Mouse (Mus musculus): Measurements from ENCODE around the gene Nr4a3.

The Nr4a3 gene

DNA sequence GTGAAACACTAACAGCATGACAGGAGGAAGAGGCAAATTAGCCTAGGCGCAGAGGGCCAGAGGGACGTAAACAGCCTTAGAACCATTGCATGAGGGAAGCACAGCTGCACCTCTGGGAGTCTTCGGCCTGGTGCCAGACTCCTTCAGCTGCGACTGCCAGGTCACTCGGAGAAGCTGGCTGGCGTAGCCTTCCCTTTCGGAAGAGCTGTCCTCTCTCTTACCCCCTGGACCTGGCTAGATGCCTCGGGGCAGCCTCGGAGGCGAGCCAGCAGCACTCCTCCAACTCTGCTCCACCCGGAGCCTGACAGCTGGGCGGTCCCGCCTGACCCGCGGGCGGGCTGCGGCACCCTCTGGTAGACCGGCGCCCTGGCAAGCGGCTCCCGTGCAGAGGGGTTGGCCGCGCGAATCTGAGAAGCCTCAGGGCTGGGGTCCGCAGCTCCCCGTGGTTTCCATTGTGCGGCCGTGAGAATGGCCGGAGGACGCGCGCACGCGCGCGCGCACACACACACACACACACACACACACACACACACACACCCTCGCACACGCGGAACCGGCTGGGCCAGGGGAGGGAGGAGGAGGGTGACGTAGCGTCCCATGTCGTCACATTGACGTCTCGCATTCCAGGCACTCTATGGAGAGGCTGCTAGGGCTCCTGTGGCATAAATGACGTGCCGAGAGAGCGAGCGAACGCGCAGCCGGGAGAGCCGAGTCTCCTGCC is at the start of gene Nr4a3:
TSS of gene Nr4a3 (plus strand) at position 663 of the 721 bp plus-strand sequence.
- DNase-seq = peak; percentile 89

DNA sequence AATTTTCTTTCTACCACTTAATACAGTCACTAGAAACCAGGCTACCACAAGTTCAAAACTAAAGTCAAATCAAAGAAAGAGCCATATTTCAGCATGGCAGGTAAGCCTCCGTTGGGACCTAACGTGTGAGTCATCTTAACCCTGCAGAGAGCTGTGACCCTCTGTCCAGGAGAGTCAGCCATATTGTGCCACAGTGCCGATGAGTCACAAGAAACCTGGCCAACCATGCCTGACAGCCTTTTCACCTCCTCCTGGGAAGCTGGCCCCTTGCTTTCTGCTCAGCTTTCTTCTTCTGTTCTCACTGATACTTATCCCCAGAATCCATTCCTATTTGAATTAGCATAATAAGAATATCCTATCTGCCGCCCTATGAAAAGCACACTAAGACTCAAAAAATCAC is 42.0 kb upstream of the Nr4a3 start:
- DNase-seq = peak; percentile 49

DNA sequence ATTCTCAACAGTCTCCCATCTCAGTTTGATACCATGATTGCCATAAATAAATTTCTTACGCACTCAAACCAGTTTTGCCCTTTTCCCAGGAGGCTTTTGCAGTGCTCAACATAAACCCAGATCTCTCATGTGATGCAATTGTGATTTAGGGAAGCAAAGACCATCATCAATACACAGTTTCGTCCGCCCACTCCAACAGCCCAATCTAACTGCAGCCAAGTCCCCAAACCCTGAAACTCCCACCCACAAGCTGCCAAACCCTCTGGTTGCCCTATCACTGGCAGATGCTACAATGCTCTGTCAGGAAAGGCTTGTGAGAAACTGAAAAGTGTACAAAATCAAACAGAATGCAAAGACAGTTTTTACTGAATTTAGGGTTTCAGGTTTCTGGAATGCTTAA is 41.5 kb upstream of the Nr4a3 start:
- no peak for DNase-seq

DNA sequence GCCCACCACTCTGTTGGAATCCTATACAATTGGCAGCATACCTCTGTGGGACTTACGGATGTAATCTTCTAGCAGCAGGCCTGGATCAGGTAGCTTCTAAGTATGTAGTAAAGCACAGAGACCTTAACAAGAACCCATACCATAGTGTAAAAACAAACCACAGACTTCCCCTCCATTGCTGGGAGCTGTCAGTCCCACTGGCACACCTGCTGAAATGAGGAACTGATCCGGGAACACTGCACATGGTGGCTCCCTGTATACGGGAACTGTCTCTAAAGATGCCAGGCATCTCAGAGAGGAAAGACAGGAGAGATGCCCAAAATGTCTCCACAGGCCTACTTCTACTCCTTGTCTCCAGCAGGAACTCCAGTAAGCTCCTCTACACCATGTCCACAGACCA is 38.6 kb upstream of the Nr4a3 start:
- no peak for DNase-seq

- no peak for DNase-seq
These were observed 32.7 kb upstream of the Nr4a3 start for GRCm38 (mm10) chr4:48012209-48012608.

DNA sequence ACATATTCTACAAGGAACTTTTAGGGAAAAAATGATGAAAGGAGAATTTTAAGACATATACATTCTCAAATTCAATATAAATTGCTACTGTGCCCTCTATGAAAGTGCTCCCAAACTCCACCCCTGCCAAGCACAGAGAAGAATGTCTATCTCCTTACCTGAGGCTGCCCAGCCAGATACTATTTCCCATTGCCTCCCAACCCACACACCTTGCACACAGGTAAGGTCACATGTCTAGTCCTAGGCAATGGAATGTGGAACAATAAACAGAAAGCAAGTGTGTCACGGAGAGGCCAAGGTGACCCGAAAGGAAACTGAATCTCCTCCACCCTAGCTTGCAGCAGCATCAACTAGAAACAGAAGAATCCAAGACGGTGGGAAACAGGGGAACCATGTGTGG is 22.0 kb upstream of the Nr4a3 start:
- no peak for DNase-seq

- DNase-seq = no peak
These were observed 15.3 kb upstream of the Nr4a3 start for GRCm38 (mm10) chr4:48029652-48030051.

GRCm38 (mm10) chr4:48034287-48034686 is 10.7 kb upstream of the Nr4a3 start:
- DNase-seq = no peak

GRCm38 (mm10) chr4:48037646-48038045 is 7.3 kb upstream of the Nr4a3 start:
- DNase-seq = no peak

DNA sequence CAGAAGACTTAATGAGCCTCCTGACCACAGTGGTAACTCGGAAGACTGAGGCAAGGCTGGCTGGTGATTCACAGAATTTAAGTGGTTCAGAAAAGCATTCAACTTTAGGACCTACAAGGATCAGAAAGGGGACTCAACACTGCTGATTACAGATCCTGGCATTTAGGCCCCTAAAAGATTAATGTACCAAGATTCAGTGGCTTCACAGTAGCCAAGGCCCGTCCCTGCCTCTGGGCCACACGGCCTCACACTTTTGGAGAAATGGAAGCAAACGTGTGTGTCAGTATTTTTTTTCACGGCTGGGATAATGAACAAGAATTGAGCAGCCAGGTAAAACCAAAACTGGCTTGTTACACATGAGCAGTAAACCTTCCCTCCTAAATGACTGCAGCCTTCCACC is 6.1 kb upstream of the Nr4a3 start:
- no peak for DNase-seq

- no peak for DNase-seq
These were observed 5.2 kb upstream of the Nr4a3 start for GRCm38 (mm10) chr4:48039736-48040135.

GRCm38 (mm10) chr4:48042466-48042785 is 2.5 kb upstream of the Nr4a3 start:
- no peak for DNase-seq

GRCm38 (mm10) chr4:48042786-48043701 is 1.9 kb upstream of the Nr4a3 start:
- DNase-seq = peak; percentile 97

DNA sequence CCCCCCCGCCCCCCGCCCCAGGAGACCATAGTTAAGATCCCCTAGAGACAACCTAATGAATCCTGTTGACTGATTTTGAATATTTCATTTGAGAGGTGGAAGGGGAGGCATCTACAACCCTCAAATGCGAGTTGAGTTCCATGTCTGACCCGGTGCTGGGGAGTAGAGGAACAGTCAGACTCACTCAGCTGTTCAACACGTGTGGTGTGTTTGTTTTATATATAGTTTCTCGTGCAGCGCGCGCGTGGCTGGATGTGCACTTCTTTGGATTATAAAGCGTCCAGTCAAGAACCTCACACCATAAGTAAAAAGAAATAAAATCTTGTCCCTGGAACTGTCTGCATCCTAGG is 837 bp upstream of the Nr4a3 start:
- no peak for DNase-seq

DNA sequence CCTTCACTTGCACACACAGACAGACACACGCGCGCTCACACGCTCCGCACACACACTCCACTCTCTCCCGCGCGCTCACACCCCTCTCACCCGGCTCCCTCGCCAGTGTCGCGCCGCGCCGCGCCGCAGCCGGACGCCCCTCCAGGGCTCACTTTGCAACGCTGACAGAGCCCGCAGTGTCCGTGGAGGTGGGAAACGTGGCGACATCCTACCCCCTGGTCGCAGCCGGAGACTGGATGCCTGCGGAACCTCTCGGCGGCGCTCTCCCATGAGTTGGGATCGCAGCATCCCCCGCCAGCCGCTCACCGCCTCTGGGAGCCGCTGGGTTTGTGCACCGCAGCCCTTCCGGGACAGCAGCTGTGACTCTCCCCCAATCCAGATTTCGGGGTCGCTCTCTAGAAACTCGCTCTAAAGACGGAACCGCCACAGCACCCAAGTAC is 348 bp downstream of the Nr4a3 start:
- DNase-seq = no peak

DNA sequence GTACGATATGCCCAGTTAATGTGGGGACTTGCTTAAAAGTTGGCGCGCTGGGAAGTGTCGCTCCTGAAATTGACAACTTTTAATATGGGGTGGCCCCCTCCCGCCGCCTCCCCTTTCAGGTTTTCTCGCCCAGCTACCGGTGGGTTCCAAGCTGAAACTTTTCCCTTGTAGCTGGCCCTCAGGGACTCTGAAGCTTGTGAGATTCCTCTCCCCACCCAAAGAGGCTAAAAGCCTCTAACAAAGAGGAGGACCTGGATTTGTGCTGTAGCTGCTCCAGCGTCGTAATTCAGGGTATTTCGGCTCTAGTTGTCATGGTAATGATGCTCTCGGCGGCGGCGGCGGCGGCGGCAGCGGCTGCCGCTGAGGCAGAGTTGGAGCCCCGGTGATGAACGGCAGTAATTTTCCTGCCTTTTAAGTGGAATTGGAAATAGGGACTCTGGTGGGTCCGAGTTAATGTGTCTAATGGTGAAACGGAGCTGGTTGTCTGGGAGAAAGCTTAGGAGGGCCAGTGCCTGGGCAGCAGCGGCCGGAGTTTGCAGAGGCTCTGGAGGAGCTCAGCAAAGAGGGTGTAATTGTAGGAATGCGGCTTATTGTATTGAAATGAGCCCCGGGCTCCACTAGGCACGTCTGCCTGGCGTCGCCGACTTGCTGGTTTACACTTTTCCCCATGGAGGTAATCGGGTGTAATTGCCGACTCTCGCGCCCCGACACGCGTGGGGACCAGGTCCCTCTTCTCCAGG is 938 bp downstream of the Nr4a3 start:
- peak; percentile 49 for DNase-seq

DNA sequence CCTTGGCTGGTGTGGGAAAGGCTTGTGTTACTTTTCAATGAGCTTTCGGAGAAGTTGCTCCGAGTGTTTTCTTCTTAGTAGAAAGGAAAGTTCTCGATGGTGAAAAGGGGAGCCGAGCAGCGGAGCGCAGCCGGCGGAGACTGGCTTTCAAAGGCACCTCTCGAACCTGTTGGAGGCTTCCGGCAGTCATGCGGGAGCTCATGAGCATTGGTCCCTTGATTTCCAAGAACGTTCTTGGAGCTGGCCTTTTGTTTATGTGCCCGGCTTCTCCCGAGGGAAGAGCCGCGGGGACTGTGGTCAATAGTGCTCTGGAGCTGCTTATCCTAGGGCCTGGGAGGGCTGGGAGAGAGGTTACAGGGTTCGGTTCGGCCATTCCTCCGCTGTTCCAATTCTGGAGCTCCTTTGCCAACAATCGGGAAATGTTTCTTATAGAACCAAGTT is 1.5 kb downstream of the Nr4a3 start:
- DNase-seq = peak; percentile 26

GRCm38 (mm10) chr4:48047136-48047765 is 2.3 kb downstream of the Nr4a3 start:
- peak; percentile 43 for DNase-seq

DNA sequence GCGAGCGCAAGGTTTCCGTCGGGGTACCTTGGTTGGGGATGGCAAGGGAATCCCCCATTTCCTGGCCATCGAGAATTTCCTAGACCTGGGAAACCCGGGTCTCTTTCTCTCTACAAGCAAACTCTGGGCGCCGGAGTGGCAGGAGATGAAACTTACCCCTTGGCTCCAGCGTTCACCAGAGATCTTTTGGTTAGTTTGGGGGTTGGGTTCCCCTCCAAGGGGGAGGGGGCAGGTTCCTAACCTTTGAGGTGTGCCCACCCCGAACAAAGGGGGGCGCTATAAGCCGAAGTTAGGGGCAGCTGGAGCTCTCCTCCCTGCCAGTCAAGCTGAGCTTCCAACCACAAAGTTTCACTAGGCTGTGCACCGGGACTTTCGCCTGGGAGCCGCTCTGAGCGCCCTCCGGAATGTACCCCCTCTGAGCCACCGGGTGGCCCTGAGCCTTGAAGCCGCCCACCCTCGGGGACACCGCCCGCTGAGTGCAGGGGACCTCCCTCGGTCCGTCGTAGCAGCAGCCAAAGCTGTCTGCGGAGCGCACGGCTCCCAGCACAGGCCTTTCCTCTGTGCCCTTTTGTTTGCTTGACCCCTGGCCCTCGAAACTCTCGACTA is 2.9 kb downstream of the Nr4a3 start:
- DNase-seq = peak; percentile 49

- DNase-seq = peak; percentile 52
These were observed 3.7 kb downstream of the Nr4a3 start for GRCm38 (mm10) chr4:48048456-48049315.

- no peak for DNase-seq
These were observed 5.1 kb downstream of the Nr4a3 start for GRCm38 (mm10) chr4:48050020-48050419.

GRCm38 (mm10) chr4:48050442-48050841 is 5.5 kb downstream of the Nr4a3 start:
- no peak for DNase-seq

All from cerebellum, adult 11-12 months (tissue).